Mouse (Mus musculus) 3T3-L1 (cell line): ENCODE measurements at regions not wholly inside any gene's neighbourhood (a gene's known extent, or its start where the extent isn't known, plus 50 kb on each side); places are given as distances from the start of the nearest gene placed in this dataset.

Experiments used
- DNase-seq: peaks from one replicate; pipeline ENCODE4 v3.0.0-alpha.2; 2015; ENCODE audit warnings: low read depth, low spot score

DNA sequence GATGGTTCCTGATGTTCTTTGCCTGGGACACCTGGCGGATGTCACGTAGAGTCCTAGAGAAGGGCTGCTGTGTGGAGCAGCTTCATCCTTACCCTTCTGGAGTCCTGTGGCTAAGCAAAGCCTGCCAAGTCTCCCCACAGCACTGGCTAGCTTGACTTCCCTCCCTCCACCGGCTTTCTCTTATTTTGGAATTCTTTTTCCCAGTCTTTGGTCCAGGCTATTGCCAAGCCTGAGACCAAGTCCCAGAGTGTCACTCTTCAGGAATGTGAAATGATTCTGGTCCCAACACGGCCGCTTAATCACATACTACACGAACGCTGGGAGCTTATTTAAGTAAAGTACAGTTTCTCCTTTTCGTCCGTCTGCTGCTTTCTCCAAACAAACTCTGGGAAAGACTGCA, 146.4 kb downstream of the Fndc1 start:
- peak; percentile 25 for DNase-seq

DNA sequence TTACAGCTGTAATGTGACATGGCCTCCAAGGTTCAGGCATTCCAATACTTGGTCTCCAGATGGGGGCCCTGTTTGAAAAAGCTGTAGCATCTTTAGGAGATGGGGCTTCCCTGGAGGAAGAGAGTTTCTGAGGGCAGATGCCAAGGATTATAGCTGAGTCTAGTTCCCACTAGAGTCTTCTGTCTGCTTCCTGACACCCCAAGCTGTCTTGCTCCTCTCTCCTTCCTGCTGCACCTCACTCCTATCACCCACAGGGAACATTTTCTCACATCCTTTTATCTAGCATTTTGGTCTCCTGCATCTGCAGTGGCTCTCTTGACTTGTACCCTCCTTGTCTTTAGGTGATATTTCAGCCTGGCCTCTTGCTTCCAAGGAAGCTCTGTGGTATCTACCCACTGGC, 147.3 kb downstream of the Fndc1 start:
- no peak for DNase-seq

DNA sequence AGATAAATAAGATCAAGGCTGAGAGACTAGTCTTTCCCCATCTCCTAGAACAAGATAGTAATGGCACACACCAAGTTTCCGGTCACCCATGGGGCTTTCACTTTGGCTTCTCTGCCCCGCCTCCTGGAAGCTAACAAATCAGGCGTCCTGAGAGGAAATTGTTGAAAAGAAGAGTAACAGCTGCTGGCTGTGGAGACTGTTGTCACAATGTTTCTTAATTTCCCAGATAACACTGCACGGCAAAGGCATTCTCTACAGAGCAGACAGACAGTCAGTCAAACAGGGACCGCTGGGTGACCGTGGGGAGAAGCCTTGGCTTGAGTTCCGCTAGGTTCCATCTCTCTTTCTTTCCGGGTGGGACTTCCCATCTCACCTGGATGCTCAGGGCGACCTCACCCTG, 148.2 kb downstream of the Fndc1 start:
- no peak for DNase-seq

DNA sequence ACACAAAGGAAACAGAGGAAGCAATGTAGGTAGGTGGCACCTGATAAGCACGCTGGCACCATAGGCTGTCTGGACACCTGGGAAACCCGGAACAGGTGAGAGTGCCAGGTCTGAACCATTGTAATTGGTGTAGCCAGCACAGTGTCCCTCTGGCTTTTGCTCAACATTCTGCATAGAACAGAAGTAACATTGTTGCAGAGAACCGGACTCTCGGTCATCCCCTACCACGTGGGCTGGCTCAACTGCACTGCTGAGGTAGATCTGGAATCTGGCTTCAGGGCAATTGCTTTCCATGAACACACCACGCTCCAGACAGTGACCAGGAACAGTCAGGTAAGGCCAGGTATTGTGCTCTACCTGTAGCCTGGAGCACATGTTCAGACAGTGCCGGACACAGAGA, 149.3 kb downstream of the Fndc1 start:
- no peak for DNase-seq

DNA sequence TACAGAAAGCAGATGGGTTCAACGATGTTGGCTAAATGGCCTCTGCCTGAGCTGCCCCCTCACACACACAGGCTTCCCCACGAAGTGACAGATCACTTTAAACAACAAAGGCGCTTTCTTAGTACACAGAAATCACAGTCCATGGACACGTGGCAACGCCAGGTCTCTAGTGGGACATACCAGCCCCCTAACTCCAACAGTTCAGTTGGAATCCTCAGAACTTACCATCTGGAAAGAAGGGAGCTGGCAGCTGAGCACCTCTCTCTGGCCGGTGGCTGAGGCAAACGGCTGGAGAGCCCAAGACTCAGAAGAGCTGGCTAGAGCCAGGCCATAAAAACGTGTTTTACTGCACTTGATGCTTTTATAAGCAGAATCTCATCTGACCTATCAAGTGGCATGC, 149.8 kb downstream of the Fndc1 start:
- no peak for DNase-seq

DNA sequence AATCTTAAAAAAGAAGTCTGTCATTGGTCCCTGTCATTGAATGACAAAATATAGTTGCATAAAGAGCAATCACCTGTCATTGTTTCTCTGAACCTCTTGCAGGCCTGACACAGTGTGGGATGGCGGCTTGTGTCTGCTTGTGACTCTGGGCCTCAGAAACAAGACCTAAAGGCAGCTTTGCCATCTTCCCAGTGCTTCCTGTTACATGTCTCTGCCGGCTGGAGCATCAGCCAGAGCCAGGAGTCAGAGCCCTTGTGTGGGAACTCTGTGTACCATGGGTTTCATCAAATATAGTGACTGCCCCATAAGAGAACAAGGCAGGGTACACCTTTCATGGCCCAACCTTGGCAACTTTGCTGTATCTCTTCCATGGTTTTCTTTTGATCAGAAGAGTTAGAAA, 150.3 kb downstream of the Fndc1 start:
- DNase-seq: no peak

DNA sequence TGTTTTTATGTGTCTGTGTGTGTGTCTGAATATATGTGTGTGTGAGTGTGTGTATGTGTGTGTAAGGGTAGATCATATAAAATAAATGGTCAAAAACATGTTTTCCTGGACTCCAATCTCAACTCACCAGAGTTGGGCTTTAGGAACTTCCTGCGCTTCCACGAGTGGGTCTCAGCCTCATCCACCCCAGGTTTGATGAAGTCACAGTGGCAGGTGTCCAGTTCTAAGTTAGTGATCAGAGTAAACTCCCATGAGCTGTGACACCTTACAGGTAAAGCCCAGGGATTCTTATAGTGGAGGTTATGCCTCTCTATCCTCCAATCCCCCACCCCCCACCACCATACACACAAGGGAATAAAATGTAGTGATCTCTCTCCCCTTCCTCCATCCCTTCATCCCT, 152.6 kb downstream of the Fndc1 start:
- DNase-seq: no peak

DNA sequence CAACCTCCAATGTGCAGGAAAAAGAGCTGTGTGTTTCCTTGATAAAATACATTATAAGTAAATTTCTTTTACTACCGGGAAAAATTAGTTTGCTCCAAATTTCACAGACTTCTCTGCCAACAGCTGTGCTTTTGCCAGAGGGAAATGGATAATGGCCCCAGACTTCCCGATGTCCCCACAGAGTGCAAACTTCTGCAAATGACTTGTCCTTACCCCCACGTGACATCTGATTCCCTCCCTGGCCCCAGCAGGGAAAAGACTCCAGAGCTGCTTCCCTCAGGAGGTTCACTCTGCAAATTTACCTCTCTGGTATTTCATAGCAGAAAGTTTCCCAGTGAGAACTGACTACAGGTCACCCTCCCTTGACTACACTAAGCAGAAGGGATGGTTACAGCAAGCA, 159.3 kb downstream of the Fndc1 start:
- DNase-seq: no peak

DNA sequence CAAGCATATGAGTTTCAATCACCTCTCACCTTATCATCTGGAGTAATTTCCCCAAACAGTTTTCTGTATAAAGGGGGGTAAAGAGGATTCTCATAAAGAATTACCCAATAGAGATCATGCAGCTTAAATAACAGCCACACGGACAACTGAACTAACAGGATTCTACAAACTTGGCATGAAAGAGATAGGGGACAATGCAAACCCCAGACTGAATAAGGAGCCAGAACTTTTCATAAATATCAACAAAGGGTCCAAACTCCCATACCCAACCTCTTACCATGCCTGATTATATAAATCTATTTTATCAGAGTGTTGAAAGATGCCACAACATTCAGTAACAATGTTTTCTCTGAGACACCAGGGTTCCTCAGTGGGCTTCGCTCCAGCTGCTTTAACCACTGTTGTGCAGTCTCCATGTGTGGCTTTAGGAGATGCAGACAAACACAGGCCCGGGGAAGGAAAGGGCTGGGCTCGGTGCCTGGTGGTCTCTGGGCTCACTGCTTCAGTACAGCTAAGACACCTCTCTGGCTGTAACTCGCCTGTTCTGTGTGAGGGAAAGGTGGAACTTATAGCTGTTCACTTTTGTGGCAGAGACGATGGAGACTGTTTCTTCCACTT, 160.2 kb downstream of the Fndc1 start:
- no peak for DNase-seq

DNA sequence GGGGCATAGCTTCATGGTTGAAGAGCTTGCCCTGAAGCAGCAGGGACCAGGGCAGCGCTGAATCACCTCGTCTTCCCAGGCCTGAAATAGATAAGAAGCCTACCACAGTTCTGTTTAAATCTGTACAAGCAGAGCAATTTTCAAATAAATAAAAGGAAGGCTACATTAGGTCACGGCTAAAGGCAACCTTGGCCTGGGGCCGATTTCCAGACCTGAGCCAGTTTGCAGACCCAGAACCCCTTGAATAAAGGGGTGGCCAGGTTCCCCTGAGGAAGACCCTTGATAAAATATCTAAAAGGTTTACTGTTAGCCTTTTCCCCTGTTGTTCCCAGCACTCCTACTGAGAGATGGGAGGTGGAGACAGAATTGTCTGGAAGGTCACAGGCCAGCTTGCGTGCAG, 160.9 kb downstream of the Fndc1 start:
- no peak for DNase-seq

DNA sequence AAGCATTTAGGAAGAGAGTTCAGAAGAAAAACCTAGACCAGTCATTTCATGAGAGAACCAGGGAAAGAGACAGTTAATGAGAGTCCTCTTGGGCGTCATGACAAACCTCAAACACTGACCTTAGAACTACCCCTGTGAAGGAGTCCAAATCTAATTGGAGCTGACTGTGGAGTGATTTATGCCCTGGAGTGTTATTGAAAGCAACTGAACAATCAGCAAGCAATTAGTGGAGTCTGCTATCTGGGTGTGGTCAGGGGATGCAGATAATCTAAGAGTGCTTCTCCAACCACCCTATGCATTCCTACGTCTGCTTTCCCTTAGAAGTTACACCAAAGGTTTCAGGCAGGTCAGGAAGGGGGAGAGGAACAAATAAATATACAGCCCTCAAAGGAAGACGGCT, 161.4 kb downstream of the Fndc1 start:
- no peak for DNase-seq

DNA sequence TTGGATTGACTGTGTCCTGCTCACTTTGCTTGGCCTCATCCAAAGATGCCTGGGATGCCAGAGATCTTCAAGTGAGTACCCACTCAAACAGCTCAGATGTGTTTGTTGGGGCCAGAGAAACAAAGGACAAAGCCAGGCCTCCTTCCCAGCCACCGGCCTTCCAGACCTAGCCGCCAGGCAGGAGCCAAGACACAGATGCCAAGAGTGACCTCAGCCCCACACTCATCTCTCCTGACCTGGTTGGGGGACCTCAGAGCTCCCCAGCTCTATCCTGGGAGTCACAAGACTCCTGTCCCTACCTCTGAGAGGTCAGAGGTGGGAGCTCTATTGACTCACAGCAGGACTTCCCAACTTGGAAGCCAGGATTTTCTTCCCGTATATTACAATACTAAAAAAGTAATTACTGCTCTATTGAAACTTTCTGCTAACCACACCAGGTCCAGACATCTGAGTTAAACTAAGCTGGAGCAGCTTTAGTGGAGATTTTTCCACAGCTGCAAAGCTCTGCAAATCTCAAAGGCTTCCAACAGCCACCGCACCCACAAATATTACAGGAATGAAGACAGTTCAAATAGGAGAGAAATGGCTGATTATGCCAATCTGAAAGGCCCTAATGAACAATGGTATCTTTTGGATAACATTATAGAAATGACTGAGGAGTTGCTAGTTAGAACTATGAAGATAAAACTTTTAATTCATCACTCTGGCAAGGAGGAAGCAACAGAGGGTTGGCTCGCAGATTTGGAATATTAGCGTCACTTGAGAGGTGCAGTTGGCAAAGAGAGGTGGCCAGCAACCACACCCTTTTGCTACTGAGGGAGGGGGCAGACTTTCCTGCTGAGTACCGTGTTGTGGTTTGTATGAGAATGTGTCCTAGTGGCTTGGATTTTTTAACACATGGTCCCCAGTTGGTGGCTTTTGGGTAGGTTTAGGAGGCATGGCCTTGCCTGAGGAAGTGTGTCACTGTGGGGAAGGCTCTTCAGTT, 162.9 kb downstream of the Fndc1 start:
- peak; percentile 29 for DNase-seq

DNA sequence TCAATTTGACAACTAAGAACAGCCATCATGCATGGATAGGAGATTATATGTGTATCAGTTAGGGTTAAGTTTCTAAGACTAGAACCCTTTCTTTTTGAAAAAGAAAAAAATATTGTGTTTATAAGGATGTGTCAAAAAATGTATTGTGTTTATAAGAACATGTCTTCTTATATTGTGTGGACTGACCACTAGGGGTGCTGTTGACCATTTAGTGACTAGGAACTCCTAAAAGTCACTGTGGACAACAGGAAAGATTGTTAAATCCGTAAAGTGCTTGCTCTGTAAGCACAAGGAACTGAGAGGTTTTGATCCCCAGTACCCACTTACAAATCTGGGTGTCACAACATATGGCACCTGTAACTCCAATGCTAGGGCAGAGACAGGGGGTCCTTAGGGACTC, 170.6 kb downstream of the Fndc1 start:
- DNase-seq: peak; percentile 43

DNA sequence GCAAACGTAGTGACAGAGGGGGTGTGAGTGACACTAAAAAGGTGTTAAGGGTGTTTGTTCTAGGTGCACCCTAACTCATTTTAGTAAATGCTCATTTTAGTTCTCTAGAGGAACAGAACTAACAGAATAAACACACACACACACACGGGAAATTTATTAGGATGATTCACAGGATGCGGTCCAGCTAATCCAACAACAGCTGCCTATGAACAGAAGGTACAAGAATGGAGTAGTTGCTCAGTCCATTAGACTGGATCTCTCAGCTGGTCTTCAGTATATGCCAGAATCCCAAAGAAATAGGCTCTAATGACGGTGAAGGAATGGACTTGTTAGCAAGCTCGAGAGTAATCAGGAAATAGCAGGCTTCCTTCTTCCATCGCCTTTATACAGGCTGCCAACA, 171.1 kb downstream of the Fndc1 start:
- DNase-seq: no peak

DNA sequence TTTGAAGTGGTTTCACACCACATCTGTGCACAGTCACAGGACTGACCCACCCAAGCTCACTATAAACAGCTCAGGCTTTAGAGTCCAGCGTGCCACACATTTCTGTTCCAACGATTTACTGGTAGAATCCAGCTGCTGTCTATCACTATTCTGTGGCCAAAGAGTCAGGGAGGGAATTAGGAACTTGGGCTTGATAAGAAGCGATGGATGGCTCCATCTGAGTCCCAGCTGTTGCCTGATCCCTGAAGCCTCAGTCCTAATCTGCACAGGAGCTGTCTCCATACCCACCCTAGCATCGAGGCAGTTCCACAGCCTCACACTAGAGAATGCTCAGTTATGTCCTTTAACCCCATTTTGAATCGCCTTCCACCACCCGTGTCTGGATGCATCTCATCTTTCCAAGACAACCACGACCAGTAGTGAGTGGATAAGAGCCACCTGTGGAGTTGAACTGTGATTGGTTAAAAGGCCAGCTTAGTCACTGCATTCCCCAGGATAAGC, 173.0 kb downstream of the Fndc1 start:
- no peak for DNase-seq

DNA sequence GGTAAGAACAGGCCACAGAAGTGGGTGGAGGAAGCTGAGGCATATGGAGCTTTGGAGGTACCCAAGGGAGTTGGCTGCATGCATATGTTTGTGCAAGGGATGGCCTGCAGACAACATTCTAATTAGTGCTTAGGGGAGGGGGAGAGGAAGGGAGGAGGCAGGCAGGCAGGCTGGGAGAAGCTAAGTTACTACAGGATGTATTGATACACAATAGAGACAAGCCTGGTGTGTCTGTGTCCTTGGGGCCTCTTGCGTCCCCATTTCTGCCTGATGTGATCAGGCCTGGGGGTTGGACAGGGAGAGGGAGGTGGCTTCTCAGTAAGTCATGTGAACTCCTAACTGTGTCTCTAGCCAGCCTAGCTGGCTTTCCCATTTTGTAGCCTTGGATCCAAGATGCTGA, 175.1 kb downstream of the Fndc1 start:
- DNase-seq: no peak

DNA sequence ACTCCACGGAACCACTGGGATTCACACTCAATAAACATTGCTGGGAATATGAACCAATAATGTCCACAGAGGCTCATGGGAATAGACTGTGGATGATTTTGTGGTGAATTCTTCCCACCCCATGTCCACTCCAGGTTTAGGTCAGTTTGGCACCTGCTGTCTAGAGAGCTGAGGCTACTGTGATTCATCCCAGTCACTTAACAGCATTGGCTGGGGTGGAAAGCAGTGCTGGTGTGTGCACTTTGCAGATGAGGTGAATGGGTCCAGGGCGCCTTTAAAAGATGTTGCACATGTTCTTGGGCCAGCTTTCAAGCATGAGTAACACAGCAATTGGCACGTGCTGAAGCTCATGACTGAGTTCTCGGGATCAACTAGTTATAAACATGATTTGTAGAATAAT, 176.7 kb downstream of the Fndc1 start:
- DNase-seq: peak; percentile 13

DNA sequence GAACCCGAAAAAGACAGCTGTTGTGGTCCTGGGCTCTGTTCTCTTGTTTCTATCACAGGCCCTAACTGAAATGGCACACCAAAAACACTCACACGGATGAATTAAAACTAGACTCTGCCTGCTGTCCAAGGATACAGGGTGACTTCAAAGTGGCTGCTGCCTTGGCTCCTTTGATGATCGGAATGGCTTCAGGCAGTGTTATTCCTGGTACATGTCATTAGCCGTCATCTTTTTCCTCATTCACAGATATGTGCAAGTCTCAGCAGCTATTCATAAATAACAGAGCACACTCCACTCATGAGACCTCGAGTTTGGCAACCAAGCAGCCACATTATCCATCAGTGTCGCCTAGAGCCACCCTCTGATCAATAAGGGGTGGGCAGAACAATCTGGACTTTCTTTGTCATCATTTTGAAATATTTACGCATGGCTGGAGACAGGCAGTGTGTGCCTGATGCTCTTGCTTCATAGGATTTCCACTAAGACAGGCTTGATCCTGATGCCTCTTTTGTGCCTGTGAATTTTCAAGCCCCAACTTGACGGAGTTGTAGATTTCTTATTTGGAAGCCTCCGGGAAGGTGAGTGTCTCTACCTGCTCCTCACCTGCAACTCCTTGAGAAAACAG, 182.1 kb downstream of the Fndc1 start:
- DNase-seq: no peak

DNA sequence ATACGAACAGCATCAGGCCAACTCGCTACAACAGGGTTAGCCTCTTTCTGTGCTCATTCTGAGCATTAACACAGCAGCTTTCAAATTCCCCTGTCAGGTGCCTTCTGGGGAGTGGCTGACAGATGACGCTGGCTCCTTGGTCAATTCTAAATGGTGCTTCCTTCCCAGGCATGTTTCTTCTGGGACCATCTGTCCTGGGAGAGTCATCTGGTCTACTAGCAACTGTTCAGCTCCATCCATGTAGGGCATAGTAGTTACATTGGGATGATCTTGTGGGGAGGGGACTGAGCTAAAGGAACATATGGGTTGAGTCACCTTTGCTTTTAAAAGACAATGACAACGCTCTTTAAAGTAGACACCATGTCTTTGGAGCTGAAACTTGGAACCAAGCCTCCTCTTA, 183.5 kb downstream of the Fndc1 start:
- no peak for DNase-seq

DNA sequence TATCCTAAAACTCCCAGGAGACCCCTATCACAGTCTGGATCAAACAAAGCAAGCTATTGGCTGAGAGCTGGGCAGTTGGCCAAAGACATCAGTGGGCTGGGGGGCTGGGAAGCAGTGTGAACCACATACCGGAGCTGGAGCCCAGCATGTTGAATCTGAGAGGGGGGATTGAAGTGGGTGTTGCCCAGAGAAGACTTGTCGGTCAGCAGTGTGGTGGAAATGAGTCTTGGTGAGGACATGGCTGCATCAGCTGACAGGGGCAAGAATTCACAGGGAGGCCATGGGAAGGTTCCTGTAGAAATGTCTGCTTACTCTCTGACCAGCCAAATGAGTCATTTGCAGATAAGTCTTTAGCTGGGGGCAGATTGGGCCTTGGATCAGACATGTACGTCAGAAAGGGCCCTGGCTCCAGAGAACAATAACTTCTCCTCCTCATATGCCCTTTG, 184.6 kb downstream of the Fndc1 start:
- DNase-seq: peak; percentile 78

DNA sequence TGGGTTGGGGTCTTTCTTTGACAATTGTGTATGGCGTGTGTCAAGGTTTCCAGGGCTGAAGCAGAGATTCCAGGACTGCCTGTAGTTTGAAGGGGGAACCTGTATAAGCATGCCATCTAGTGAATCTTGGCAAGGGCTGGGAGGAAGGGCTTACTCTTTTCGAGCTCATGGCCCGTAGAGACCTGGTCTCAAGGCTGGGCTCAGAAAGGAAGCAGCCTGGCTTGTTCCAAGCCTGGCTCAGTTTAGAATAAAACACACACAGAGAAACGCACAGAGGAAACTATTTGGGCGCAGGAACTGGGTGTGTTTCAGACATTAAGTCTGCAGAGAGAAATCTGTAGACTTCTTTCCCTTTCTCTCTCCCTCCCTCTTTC, 192.8 kb downstream of the Fndc1 start:
- no peak for DNase-seq
